Mouse (Mus musculus) bone marrow, adult 2 months (tissue): ENCODE measurements around the gene A430005L14Rik.
"Not testable (repeated sequence)": the region's sequence is repeated elsewhere in the genome, so short reads cannot be mapped to it uniquely, and the experiment has no call there.

Experiments
- CTCF ChIP-seq: fragments of 200-500 bp; IDR thresholded peaks from 2 replicates; pipeline ENCODE4 v1.5.1; 2011; ENCODE audit warnings: low read length, control low read depth; ENCODE audit not compliant: control insufficient read depth, insufficient read depth
- POLR2A ChIP-seq: fragments of 200-500 bp; IDR thresholded peaks from 2 replicates; pipeline ENCODE4 v1.6.1; 2011; ENCODE audit warnings: low read depth, mild to moderate bottlenecking, control low read depth, low read length, borderline replicate concordance; ENCODE audit not compliant: control insufficient read depth

DNA sequence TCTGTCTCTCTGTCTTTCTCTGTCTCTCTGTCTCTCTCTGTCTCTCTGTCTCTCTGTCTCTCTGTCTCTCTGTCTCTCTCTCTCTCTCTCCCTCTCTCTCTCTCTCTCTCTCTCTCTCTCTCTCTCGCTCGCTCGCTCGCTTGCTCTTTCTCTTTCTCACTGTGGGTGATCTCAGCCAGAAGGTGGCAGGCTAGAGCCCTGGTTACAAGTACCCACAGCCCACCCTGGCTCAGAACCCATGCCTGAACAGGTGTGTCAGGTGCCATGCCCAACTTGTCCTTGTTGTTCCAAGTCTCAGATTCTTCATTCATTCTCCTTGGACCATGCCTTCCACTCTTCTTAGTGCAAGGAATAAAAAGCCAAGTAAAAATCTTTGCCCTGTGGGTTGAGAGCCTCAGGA lies 34.9 kb upstream of the A430005L14Rik start:
- TF ChIP-seq CTCF, POLR2A: not testable (repeated sequence)
